44 mouse cellular contexts compared by ENCODE assay signal in the genomic region with DNA sequence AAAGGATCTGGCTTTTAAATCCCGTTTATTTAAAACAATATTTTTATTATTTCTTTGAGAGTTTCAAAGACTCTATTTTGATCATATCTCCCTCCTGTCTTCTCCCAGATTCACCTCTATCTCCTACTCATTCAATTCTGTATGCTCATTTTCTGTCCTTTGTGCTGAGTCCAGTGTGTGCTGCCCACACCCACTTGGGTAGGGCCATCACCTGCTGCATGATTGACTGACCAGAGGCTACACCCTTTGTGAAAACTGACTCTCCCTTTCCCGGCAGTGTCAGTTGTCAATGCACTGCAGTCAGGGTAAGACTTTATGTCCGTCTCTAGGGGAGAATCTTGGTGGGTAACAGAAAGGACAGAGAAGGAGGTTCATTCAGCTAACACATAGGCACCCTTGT. TPM values are rescaled to one million over a fixed set of nuclear protein-coding genes. Genes with fewer than 3 reads are reported as not detected.
"Had no signal": no experiment of that assay in that cellular context is flagged by ENCODE, and none has a peak within 500 bp of the region (broad histone marks: within the 10 kb centered on the region; RNA-seq: fewer than 3 reads in every experiment).

No protein-coding gene starts in this region.

- H3K36me3 ChIP-seq: heart, embryonic 10.5 days; heart, embryonic 12.5 days; heart, embryonic 13.5 days; heart, embryonic 15.5 days; hindbrain, embryonic 10.5 days; hindbrain, embryonic 12.5 days; hindbrain, embryonic 13.5 days; hindbrain, embryonic 15.5 days; intestine, embryonic 15.5 days; kidney, embryonic 15.5 days had no signal

- H3K4me3 ChIP-seq: heart, embryonic 10.5 days; heart, embryonic 12.5 days; heart, embryonic 13.5 days; heart, embryonic 15.5 days; hindbrain, embryonic 10.5 days; hindbrain, embryonic 12.5 days; hindbrain, embryonic 13.5 days; hindbrain, embryonic 15.5 days; intestine, embryonic 15.5 days; kidney, embryonic 15.5 days; layer of hippocampus, adult 2 months had no signal

- H3K9ac ChIP-seq: heart, embryonic 12.5 days; heart, embryonic 13.5 days; heart, embryonic 15.5 days; hindbrain, embryonic 12.5 days; hindbrain, embryonic 13.5 days; hindbrain, embryonic 14.5 days; hindbrain, embryonic 15.5 days; intestine, embryonic 15.5 days; kidney, embryonic 15.5 days had no signal

- DNase-seq: heart, postnatal 10 days; heart, postnatal 14 days; heart, postnatal 4 days; kidney, adult 11 months; kidney, adult 18-20 months; kidney, adult 2 months; kidney, adult 8-10 months; kidney, adult 9 months; kidney, postnatal 10 days; kidney, postnatal 14 days; kidney, postnatal 25 days; kidney, postnatal 36 days; kidney, postnatal 4 days; layer of hippocampus, postnatal 36 days had no signal

- H3K4me2 ChIP-seq: heart, embryonic 11.5 days; heart, embryonic 12.5 days; heart, embryonic 13.5 days; heart, embryonic 15.5 days; hindbrain, embryonic 12.5 days; hindbrain, embryonic 13.5 days; hindbrain, embryonic 14.5 days; hindbrain, embryonic 15.5 days; intestine, embryonic 15.5 days; kidney, embryonic 15.5 days had no signal

- H3K27me3 ChIP-seq: heart, embryonic 12.5 days; heart, embryonic 13.5 days; heart, embryonic 15.5 days; hindbrain, embryonic 12.5 days; hindbrain, embryonic 13.5 days; hindbrain, embryonic 15.5 days; intestine, embryonic 15.5 days; kidney, embryonic 15.5 days had no signal

- H3K27ac ChIP-seq: heart, embryonic 10.5 days; heart, embryonic 13.5 days; heart, embryonic 15.5 days; hindbrain, embryonic 10.5 days; hindbrain, embryonic 12.5 days; hindbrain, embryonic 13.5 days; hindbrain, embryonic 14.5 days; hindbrain, embryonic 15.5 days; hindbrain, postnatal 0 days; intestine, embryonic 15.5 days; kidney, embryonic 15.5 days; kidney, postnatal 0 days; layer of hippocampus, adult 2 months had no signal

- ATAC-seq: hindbrain, embryonic 16.5 days; hindbrain, postnatal 0 days; inflammation-experienced regulatory T-cells, adult 6 months; intestine, embryonic 15.5 days; intestine, embryonic 16.5 days; intestine, postnatal 0 days had no signal

- H3K9me3 ChIP-seq: heart, embryonic 10.5 days; heart, embryonic 12.5 days; heart, embryonic 13.5 days; heart, embryonic 15.5 days; hindbrain, embryonic 10.5 days; hindbrain, embryonic 12.5 days; hindbrain, embryonic 13.5 days; hindbrain, embryonic 15.5 days; intestine, embryonic 15.5 days; kidney, embryonic 15.5 days had no signal

- H3K4me1 ChIP-seq: heart, embryonic 10.5 days; heart, embryonic 12.5 days; heart, embryonic 13.5 days; heart, embryonic 15.5 days; hindbrain, embryonic 10.5 days; intestine, embryonic 15.5 days had no signal

RNA-seq across cellular contexts. Expression of a gene that starts 14.7 kb away (rescaled TPM):
- total RNA-seq: heart, postnatal 10 days; heart, postnatal 14 days; heart, postnatal 25 days; heart, postnatal 4 days; hematopoietic stem cell, adult 5-6 weeks; layer of hippocampus, adult 18-20 months; layer of hippocampus, adult 2 months; layer of hippocampus, adult 8-10 months; layer of hippocampus, postnatal 10 days; layer of hippocampus, postnatal 14 days; layer of hippocampus, postnatal 25 days; layer of hippocampus, postnatal 36 days; left cerebral cortex, adult 18-20 months had no signal
- polyA plus RNA-seq: heart, embryonic 10.5 days; heart, embryonic 11.5 days; heart, embryonic 12.5 days; heart, embryonic 13.5 days; heart, embryonic 16.5 days; heart, postnatal 0 days; hindbrain, embryonic 11.5 days; hindbrain, embryonic 12.5 days; hindbrain, embryonic 13.5 days; inflammation-experienced regulatory T-cells, adult 6 months; kidney, embryonic 15.5 days had no signal
